Mouse (Mus musculus): ENCODE measurements around the gene Mrpl37. TPM values are rescaled to one million over a fixed set of nuclear protein-coding genes. Genes with fewer than 3 reads are reported as not detected.

Gene Mrpl37
- polyA plus RNA-seq, 1 experiment from 2014 or later: 110 TPM

GRCm38 (mm10) chr4:107020287-107021000 lies 46.2 kb downstream of the Mrpl37 start:
- H3K9ac ChIP-seq (replicated peaks; ENCODE audit: low read depth, low read length): no peak overlapping the region
- 67% methylated on average over 5 of the region's 5 CpGs for WGBS
- H3K4me1 ChIP-seq (ENCODE audit: control insufficient read depth, insufficient read depth, low read length): peaks cover 29% of the 10 kb centered on the region
- no peak overlapping the region for H3K4me2 ChIP-seq (replicated peaks; ENCODE audit: low read depth, low read length)
- no peaks in the 10 kb centered on the region for H3K27me3 ChIP-seq (ENCODE audit: control insufficient read depth, insufficient read depth, low read length)
- ATAC-seq (ENCODE audit: insufficient number of reproducible peaks, insufficient read depth, low FRiP score, low read depth): no peak
- H3K4me3 ChIP-seq (ENCODE audit: low read depth, low read length): no peak overlapping the region
- no peaks in the 10 kb centered on the region for H3K9me3 ChIP-seq (ENCODE audit: control insufficient read depth, low read depth, low read length)
- H3K36me3 ChIP-seq (ENCODE audit: control insufficient read depth, insufficient read depth, low read length): no peaks in the 10 kb centered on the region; the same call in 1 of the 2 replicates
- H3K27ac ChIP-seq (ENCODE audit: low read length): no peak overlapping the region

GRCm38 (mm10) chr4:107019027-107019426 lies 47.6 kb downstream of the Mrpl37 start:
- Histone ChIP-seq H3K9me3 (ENCODE audit: control insufficient read depth, low read depth, low read length) (no peaks in the 10 kb centered on the region), H3K4me1 (ENCODE audit: control insufficient read depth, insufficient read depth, low read length) (peaks cover 31% of the 10 kb centered on the region), H3K36me3 (ENCODE audit: control insufficient read depth, insufficient read depth, low read length) (no peaks in the 10 kb centered on the region; the same call in 1 of the 2 replicates), H3K27ac (ENCODE audit: low read length) (peak overlapping the region; percentile 15; the same call in 1 of the 2 replicates), H3K27me3 (ENCODE audit: control insufficient read depth, insufficient read depth, low read length) (no peaks in the 10 kb centered on the region), H3K9ac (replicated peaks; ENCODE audit: low read depth, low read length) (no peak overlapping the region), H3K4me2 (replicated peaks; ENCODE audit: low read depth, low read length) (no peak overlapping the region), H3K4me3 (ENCODE audit: low read depth, low read length) (no peak overlapping the region)
- no peak for ATAC-seq (ENCODE audit: insufficient number of reproducible peaks, insufficient read depth, low FRiP score, low read depth)
- 44% methylated on average over 7 of the region's 7 CpGs for WGBS

GRCm38 (mm10) chr4:107018521-107018920 lies 48.1 kb downstream of the Mrpl37 start:
- H3K36me3 ChIP-seq (ENCODE audit: control insufficient read depth, insufficient read depth, low read length): no peaks in the 10 kb centered on the region; the same call in 1 of the 2 replicates
- no peak for ATAC-seq (ENCODE audit: insufficient number of reproducible peaks, insufficient read depth, low FRiP score, low read depth)
- H3K9ac ChIP-seq (replicated peaks; ENCODE audit: low read depth, low read length): no peak overlapping the region
- H3K27me3 ChIP-seq (ENCODE audit: control insufficient read depth, insufficient read depth, low read length): no peaks in the 10 kb centered on the region
- no peak overlapping the region for H3K4me2 ChIP-seq (replicated peaks; ENCODE audit: low read depth, low read length)
- peaks cover 31% of the 10 kb centered on the region for H3K4me1 ChIP-seq (ENCODE audit: control insufficient read depth, insufficient read depth, low read length)
- H3K9me3 ChIP-seq (ENCODE audit: control insufficient read depth, low read depth, low read length): no peaks in the 10 kb centered on the region
- 66% methylated on average over 3 of the region's 3 CpGs for WGBS
- H3K4me3 ChIP-seq (ENCODE audit: low read depth, low read length): no peak overlapping the region
- 0 out of 2 replicates have a peak overlapping the region, but pooled peaks have one; percentile 10 for H3K27ac ChIP-seq (ENCODE audit: low read length)

GRCm38 (mm10) chr4:107017257-107017656 lies 49.4 kb downstream of the Mrpl37 start:
- peaks cover 28% of the 10 kb centered on the region for H3K4me1 ChIP-seq (ENCODE audit: control insufficient read depth, insufficient read depth, low read length)
- ATAC-seq (ENCODE audit: insufficient number of reproducible peaks, insufficient read depth, low FRiP score, low read depth): no peak
- no peak overlapping the region; the same call in 1 of the 2 replicates for H3K27ac ChIP-seq (ENCODE audit: low read length)
- H3K4me2 ChIP-seq (replicated peaks; ENCODE audit: low read depth, low read length): no peak overlapping the region
- no peaks in the 10 kb centered on the region for H3K36me3 ChIP-seq (ENCODE audit: control insufficient read depth, insufficient read depth, low read length)
- no peak overlapping the region for H3K9ac ChIP-seq (replicated peaks; ENCODE audit: low read depth, low read length)
- H3K27me3 ChIP-seq (ENCODE audit: control insufficient read depth, insufficient read depth, low read length): no peaks in the 10 kb centered on the region
- H3K9me3 ChIP-seq (ENCODE audit: control insufficient read depth, low read depth, low read length): no peaks in the 10 kb centered on the region
- H3K4me3 ChIP-seq (ENCODE audit: low read depth, low read length): no peak overlapping the region

GRCm38 (mm10) chr4:107015971-107016511 lies 50.6 kb downstream of the Mrpl37 start:
- Histone ChIP-seq H3K36me3 (ENCODE audit: control insufficient read depth, insufficient read depth, low read length) (no peaks in the 10 kb centered on the region), H3K9ac (replicated peaks; ENCODE audit: low read depth, low read length) (no peak overlapping the region), H3K27ac (ENCODE audit: low read length) (peak overlapping the region; percentile 59), H3K9me3 (ENCODE audit: control insufficient read depth, low read depth, low read length) (no peaks in the 10 kb centered on the region), H3K4me2 (replicated peaks; ENCODE audit: low read depth, low read length) (no peak overlapping the region), H3K4me3 (ENCODE audit: low read depth, low read length) (no peak overlapping the region), H3K4me1 (ENCODE audit: control insufficient read depth, insufficient read depth, low read length) (peaks cover 28% of the 10 kb centered on the region), H3K27me3 (ENCODE audit: control insufficient read depth, insufficient read depth, low read length) (no peaks in the 10 kb centered on the region)
- WGBS: 35% methylated on average over 13 of the region's 13 CpGs
- peak; percentile 44; the same call in 1 of the 2 replicates for ATAC-seq (ENCODE audit: insufficient number of reproducible peaks, insufficient read depth, low FRiP score, low read depth)

- WGBS: 83% methylated on average over 9 of the region's 9 CpGs
- H3K4me3 ChIP-seq (ENCODE audit: low read depth, low read length): no peak overlapping the region
These were observed 52.8 kb downstream of the Mrpl37 start for GRCm38 (mm10) chr4:107013817-107014260.

GRCm38 (mm10) chr4:107013119-107013816 lies 53.4 kb downstream of the Mrpl37 start:
- WGBS: 86% methylated on average over 6 of the region's 6 CpGs
- no peak overlapping the region for H3K4me3 ChIP-seq (ENCODE audit: low read depth, low read length)
- ATAC-seq (ENCODE audit: insufficient number of reproducible peaks, insufficient read depth, low FRiP score, low read depth): no peak
- H3K27me3 ChIP-seq (ENCODE audit: control insufficient read depth, insufficient read depth, low read length): no peaks in the 10 kb centered on the region
- peaks cover 19% of the 10 kb centered on the region for H3K4me1 ChIP-seq (ENCODE audit: control insufficient read depth, insufficient read depth, low read length)
- no peak overlapping the region for H3K4me2 ChIP-seq (replicated peaks; ENCODE audit: low read depth, low read length)
- H3K9ac ChIP-seq (replicated peaks; ENCODE audit: low read depth, low read length): no peak overlapping the region
- H3K9me3 ChIP-seq (ENCODE audit: control insufficient read depth, low read depth, low read length): no peaks in the 10 kb centered on the region
- H3K27ac ChIP-seq (ENCODE audit: low read length): no peak overlapping the region
- H3K36me3 ChIP-seq (ENCODE audit: control insufficient read depth, insufficient read depth, low read length): peaks cover 8% of the 10 kb centered on the region; the same call in 1 of the 2 replicates

More at GRCm38 (mm10) chr4:107013817-107014260, 52.8 kb downstream of the Mrpl37 start:
- Histone ChIP-seq H3K4me2 (replicated peaks; ENCODE audit: low read depth, low read length) (no peak overlapping the region), H3K4me1 (ENCODE audit: control insufficient read depth, insufficient read depth, low read length) (peaks cover 24% of the 10 kb centered on the region), H3K9me3 (ENCODE audit: control insufficient read depth, low read depth, low read length) (no peaks in the 10 kb centered on the region), H3K27ac (ENCODE audit: low read length) (no peak overlapping the region), H3K36me3 (ENCODE audit: control insufficient read depth, insufficient read depth, low read length) (peaks cover 8% of the 10 kb centered on the region; the same call in 1 of the 2 replicates), H3K27me3 (ENCODE audit: control insufficient read depth, insufficient read depth, low read length) (no peaks in the 10 kb centered on the region), H3K9ac (replicated peaks; ENCODE audit: low read depth, low read length) (no peak overlapping the region)
- ATAC-seq (ENCODE audit: insufficient number of reproducible peaks, insufficient read depth, low FRiP score, low read depth): no peak

GRCm38 (mm10) chr4:107012574-107012973 lies 54.1 kb downstream of the Mrpl37 start:
- Histone ChIP-seq H3K9me3 (ENCODE audit: control insufficient read depth, low read depth, low read length) (no peaks in the 10 kb centered on the region), H3K36me3 (ENCODE audit: control insufficient read depth, insufficient read depth, low read length) (peaks cover 8% of the 10 kb centered on the region; the same call in 1 of the 2 replicates), H3K27me3 (ENCODE audit: control insufficient read depth, insufficient read depth, low read length) (no peaks in the 10 kb centered on the region), H3K27ac (ENCODE audit: low read length) (no peak overlapping the region), H3K9ac (replicated peaks; ENCODE audit: low read depth, low read length) (no peak overlapping the region), H3K4me3 (ENCODE audit: low read depth, low read length) (no peak overlapping the region), H3K4me2 (replicated peaks; ENCODE audit: low read depth, low read length) (no peak overlapping the region), H3K4me1 (ENCODE audit: control insufficient read depth, insufficient read depth, low read length) (peaks cover 19% of the 10 kb centered on the region)
- ATAC-seq (ENCODE audit: insufficient number of reproducible peaks, insufficient read depth, low FRiP score, low read depth): no peak
- 88% methylated on average over 3 of the region's 3 CpGs for WGBS
